Mouse (Mus musculus): ENCODE data around the gene Dll1.

Gene Dll1

DNA sequence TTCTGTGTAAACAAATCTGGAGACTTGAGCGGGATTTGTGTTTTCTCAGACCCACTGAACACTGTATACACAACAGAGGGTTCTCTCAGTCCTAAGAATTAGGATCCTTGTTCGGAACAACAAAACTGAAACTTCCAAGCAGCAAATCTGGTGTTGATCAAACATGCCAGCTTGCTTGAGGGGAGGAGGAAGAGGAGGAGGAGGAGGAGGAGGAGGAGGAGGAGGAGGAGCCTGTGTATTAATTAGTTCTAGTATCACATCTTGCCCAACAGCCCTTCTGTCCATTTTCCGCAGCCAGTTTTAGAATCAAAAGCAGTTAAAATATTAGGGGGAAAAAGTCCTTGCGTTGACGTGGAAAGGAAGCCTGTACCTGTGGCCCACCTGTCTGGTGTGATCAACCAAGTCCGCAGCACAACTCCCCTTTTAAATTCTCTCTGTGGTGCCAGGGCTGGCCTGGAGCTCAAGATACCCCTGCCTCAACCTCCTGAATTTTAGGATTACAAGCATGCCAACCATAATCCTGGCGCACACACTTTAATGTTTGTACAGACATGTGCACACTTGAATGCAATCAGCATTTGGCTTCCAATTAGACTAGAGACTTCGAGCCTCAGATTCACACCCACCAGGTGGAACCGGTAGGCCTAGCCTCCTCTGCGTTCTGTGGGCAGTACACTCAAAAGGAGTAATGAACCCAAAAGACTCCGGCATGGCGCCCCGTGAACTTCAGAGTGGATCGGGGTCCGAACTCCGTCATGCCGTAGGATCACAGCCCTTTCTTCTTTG lies 3.3 kb upstream of the Dll1 start:
- DNase-seq (ENCODE audit: extremely low read depth, low read depth): no peak

DNA sequence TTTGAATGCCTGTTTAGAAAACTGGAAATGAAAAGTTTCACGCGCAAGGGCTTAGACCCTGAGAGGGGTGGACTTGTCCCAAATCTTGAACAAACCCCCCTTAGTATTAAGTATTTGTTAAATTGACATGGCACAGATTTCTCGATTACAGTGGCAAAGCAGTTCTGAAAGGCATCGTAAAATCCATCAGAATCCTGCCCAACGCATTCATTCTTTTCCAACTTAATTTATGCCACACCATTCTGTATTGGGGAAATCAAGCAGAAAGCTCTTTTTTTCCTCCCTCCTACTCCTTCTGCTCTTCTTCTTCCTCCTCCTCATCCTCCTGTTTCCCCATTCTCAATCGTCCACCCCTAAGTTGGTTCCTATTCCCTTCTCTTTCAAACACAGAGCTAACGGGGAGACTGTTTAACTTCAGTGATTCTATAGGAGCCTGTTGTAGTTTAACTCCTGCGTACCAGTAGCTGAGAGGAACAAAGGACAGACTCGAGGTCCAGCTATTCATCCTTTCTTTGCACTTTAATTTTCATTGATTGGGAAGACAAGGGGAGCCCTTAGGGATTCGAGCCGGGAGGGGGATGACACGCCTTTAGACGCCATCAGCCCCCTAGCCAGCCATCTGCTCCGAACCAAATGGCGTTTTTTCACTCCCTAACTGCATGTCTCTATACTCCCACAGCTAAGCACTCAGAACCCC lies 1.9 kb upstream of the Dll1 start:
- no peak for DNase-seq (ENCODE audit: extremely low read depth, low read depth)

DNA sequence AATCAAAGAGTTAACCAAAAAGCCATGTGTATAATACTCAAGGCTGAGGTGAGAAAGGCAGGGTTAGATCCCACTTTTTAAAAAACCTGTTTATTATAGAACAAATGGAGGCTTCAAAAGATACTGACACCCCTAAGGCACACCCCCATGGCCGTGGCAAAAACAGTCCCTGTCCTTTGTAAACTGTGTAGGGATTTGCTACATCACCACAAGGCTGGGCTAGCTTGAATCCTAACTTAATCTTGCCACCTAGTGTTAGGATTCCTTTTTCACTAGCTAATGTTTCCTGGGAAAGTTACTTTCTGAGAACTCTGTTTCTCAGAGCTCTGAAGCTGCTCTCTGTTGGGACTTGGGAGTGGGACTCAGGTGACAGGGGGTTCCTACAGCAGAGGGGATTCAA lies 1.2 kb upstream of the Dll1 start:
- no peak for DNase-seq (ENCODE audit: extremely low read depth, low read depth)

DNA sequence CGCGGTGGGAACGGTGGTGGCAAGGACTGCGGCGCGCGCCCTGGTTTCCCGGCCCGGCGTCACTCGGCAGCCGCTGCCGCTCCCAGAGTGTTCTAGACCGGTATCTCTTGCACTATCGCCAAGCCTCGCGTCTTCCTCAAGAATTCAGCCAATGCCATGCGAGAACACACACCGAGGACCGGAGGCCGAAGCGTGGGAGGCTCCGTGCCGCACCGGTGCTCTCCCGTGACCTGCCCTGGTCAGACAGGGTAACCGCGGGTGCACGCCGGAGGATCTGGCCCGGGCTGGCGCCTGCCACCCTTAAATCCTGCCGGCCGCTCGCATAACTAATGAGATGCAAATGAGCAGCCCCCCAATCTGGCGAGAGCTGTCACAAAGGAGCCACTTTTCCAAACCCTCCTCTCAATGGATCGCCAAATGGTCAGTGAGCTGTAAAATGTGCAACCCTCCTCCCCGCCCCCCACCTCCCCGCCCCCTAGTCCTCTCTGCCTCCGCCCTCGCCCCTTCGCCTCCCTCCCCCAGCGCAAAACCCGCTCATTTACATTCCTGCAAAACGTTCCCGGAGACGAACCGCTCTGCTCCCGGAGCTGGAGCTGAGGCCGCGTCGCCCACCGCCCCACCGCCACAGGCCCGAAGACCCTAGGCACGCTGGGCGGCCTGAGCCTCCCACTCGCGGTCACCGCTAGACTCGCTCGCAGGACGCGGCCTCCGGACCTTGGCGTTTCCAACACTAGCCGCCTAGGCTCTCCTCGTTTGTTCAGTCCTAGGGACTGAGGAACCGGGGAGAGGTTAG lies 775 bp downstream of the Dll1 start:
- DNase-seq (ENCODE audit: extremely low read depth, low read depth): no peak

DNA sequence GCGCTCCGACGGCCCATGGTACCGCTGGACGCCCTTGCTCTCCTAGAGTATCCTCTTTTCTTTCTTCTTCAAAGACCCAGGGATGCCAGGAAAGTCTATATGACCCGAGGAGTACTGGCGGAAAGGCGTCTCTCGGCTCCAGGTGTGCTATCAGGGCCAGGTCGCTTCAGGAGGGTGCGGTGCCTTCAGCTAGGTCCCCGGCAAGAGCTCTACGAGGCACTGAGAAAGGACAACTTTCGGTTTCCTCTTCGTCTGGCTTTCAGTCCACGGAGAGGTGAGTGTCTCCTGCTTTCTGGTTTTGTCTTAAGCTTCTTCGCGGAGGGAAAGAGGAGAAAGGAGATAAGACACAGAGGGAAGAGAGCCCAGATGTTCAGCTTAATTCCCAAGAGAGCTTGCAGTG lies 1.4 kb downstream of the Dll1 start:
- DNase-seq (ENCODE audit: extremely low read depth, low read depth): no peak

DNA sequence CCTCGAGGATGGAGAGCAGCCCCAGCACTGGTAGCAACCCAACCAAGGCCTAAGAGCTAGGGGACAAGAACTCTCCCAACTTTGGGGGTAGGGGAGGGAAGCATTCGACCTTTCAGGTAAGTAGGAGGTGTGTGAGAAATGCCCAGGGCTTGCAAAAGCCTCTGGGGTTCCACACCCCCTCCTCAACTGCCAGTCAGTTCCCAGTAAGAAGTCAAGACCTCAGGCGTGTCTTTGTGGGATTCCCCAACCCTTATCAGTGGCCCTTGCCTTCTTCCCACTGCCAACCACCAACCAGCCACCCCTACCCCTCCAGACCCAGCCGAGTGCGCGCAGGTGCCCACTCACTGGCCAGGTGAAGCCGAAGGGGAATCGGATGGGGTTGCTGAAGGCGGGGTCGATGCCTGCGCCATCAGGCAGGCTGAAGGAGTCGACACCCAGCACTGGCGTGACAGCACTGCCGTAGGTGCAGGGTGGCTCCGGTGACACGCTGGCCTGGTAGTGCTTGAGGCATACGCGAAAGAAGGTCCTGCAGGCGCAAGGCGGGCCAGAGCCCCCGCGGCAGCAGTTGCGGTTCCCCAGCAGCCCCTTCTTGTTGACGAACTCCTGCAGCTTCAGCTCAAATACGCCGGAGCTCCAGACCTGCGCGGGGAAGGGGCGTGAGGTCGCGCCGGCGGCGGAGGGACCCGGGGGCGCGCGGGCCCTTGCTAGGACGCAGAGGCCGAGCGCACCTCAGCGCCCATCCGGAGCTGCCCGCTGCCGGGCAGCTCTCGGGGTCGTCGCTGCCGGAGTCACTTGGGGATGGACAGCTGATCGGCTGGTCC lies 2.1 kb downstream of the Dll1 start:
- no peak for DNase-seq (ENCODE audit: extremely low read depth, low read depth)

DNA sequence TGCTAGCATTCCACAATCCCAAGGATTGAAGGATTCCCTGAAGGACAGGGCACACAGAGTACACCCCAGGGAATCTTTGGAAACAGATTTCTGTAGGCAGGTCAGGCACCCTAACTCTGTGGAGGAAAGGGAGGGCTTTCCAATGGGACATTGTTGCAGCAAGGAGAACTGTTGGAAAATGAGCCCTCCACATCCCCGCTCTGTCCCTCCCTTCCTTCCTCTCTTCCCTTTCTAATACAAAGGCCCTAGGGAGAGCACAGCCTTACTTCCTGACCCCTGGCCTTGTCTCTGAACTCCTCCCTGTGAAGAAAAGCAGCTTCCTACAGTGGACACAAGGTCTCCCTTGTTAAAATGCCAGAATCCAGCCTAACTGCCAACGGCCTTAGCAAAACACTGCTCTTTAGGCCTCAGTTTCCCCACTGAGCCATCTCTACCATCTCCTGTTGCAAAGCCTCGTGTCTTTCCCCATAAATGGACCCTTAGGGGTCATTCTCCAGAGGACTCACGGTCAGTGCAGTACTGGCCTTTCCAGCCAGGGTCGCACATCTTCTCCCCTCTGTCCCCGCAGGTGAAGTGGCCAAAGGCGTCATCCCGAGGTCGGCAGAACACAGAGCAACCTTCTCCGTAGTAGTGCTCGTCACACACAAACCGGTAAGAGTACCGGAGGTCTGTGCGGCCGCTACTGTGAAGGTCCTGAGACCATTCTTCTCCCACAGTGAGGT lies 3.6 kb downstream of the Dll1 start:
- DNase-seq (ENCODE audit: extremely low read depth, low read depth): no peak

DNA sequence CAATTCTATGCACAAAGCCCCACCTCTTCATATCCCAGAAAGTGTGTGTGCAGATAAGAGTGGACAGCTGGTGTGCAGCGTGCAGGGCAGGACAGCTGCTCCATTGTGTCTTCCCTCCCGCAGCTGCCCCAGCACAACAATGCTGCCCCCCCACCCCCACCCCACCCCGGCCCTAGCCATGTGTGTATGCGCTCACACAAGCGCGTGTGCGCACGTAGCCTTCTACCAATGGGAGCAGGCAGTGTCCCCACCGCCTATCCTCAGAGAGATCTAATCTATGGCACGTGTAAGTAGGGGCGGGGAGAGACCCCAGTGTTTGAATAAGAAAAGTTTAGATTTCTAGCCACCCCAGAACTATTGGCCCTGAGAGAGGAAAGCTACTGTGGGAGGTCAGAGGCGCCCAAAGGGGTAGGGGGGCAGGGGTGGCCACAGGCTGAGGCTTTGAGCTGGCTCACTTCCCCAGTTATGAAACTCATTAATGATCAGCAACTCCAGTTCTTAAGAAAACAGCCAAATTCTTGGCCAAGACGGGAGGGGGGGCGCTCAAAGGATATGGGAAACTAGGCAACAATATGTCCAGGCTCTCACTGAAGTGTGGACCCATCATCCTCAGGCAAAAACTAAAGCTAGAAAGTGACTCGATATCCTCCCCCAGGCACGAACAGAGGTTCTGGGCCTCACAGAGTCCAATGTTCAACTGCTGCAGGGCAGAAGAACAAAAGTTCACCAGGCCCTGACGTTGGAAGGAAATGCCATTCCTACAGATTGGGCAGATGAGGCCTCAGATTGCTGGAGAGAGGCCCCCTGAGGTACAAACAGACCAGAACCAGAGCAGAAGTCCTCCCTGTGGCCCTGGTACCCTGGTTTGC lies 4.5 kb downstream of the Dll1 start:
- DNase-seq (ENCODE audit: extremely low read depth, low read depth): no peak

DNA sequence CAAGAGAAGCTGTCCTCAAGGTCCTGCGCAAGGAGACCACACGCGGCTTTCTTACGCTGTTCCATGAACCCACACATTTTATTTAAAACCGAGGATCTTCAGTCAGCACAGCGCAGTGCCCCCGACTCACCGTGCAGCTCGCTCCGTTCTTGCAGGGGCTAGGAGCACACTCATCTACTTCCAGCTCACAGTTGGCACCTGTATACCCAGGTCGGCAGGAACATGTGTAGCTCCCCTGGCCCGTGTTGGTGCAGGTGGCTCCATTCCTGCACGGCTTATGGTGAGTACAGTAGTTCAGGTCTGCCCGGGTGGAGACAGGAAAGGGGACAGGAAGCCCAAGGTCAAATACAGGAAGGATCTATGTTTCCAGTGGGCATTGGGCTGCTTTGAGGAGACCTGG lies 6.3 kb downstream of the Dll1 start:
- DNase-seq (ENCODE audit: extremely low read depth, low read depth): no peak

DNA sequence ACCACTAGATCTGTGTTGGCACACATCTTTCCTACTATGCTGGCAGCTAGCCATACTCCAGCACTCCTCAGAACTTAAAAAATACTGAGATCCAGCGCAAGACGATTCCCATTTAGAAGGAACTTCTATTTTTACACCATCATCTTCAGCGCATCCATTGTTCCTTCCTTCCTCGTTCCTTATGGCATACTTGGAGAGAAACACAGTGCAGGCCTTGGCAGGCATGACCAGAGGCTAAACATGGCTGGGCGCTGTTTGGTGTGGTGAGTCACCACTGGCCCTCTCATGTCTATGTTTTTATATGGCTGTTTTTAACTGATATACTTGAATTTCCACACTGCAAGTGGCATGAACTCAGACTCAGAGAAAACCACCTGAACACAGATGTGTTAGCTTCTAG lies 11.0 kb downstream of the Dll1 start:
- no peak for DNase-seq (ENCODE audit: extremely low read depth, low read depth)

DNA sequence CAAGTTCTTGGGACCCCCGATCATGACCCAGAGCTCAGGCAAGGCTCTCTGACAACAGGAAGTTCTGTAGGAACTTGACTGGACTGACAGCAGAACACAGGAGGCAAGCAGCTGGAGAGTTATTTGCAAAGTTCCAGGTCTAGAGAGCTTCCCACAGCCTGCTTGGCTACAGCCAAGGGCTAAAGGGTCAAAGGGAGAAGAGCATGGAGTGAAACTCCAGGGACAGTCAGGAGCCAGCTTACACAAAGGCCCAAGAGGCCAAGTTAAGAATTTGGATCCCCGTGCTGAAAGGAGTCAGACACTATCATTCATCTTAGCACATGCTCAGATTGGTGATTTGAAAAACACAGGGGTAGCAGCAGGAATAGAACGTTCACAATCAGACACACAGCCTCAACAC lies 13.0 kb downstream of the Dll1 start:
- DNase-seq (ENCODE audit: extremely low read depth, low read depth): no peak

DNA sequence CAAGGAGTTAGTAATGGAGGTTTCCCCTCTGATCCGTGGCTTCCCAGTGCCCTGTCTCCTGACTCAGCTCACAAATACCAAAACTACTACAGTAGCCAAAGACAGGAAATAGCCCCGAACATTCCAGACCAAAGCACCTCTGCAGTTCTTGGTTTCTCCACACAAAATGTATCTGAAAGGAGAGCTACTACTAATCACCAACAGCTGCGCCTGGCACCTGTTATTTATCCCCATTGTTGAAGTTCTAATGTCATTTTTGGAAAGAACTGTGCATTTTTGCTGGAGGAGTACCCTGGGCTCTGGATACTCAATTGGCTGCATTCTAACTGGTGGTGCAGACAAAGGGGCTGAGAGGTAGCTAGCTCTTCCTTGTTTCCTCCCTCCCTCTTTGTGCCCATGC lies 19.6 kb downstream of the Dll1 start:
- no peak for DNase-seq (ENCODE audit: extremely low read depth, low read depth)

DNA sequence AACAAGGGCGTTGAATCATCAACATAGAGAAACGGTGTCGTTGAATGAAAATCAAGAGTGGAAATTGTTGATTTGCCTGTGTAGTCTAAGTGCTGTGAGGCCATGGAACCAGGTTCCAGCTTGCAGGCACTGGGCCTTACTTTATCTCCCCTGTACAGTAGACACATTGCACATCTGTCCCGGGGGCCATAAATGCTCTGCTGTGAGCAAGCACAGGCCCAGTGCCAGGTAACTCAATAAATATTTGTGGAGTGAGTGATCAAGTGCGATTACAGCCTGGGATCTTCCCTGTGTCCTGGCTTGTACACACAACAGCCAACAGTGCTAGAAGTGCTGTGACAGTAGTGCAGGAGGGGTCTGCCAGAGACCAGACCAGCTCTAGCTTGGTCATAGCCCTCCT lies 20.1 kb downstream of the Dll1 start:
- no peak for DNase-seq (ENCODE audit: extremely low read depth, low read depth)

DNA sequence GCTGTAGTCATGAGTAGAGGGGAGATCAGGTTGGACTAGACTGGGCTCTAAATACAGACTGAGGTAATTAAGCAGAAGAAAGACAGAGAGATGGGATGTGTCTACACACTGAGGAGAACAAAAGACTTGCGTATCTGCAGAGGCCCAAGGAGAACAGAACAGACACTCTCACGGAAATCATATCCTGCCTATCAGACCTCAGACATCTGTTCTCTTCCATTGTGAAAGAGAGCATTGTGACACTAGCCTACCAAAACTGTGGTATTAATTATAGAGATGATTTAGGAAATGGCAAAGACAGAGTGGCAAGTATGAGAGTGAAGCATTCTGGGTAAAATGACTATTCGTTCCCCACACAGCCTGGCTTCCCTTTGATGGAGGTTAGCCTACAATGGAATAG lies 21.6 kb downstream of the Dll1 start:
- no peak for DNase-seq (ENCODE audit: extremely low read depth, low read depth)

DNA sequence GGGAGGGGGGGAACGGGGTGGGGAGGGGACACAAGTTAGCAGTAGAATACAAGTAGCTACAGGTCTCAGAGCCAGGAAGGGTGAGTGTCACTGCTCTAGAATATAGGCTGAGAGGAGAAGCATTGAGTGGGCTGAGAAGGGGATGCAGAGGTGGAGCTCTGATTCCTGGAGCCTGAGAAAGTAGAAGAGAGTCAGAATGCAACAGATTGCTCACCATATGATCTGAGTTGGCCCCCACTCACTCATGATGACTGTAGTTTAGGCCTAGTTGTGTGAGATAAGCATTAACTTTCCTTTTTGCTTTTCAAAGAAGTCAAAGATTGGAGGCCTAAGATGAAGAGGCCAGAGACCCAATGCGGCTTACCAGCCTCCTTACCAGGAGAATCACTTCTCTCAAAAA lies 22.7 kb downstream of the Dll1 start:
- no peak for DNase-seq (ENCODE audit: extremely low read depth, low read depth)

DNA sequence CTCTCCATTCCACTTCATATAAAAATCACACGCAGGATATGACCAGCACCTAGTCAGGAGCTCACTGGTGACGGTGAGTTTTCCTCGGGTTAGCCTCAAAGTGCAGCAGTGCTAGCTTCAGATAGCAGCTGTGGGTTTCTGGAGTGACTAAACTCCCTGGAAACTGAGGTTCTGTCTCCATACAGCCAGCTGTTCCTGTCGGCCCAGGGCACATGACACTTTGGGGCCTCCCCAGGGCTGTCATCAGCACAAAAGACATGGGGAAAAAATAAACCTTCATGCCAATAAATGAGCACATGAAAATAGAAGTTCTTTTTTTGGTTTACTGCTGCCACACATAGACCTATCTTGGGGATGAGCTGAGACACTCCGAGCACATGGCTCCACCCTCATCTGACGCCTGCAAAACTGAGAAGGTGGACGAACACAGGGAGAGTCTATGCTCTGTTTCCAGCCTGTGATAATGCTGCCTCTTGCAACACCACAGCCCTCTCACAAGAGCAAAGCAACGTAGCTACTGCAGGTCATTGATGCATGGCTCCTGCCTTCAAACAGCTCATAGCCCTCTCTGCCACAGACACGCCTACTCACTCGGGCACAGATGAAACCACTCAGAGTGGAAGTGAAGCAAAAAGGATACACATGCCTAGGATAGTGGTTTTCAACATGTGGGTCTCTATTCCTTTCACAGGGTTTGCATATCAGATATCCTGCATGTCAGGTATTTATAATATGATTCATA lies 23.6 kb downstream of the Dll1 start:
- DNase-seq (ENCODE audit: extremely low read depth, low read depth): no peak

DNA sequence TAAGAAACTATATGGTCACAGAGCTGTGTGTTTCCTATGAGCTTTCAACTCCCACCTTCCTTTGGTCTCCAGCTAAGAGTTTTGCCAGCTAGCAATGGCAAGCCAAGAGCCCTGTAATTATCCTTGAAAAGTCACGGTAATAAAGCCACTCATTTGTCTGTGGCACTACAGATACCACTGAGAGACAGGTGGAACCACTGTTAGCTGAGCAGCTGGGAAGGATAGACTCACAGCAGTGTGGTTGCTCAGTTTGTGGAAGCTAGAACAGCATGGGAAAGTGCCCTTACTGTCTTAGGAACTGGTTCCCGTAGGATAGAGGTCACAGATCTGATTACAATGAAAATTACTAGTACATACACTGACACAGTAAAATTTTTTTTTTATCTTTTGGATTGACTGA lies 26.5 kb downstream of the Dll1 start:
- DNase-seq (ENCODE audit: extremely low read depth, low read depth): no peak

DNA sequence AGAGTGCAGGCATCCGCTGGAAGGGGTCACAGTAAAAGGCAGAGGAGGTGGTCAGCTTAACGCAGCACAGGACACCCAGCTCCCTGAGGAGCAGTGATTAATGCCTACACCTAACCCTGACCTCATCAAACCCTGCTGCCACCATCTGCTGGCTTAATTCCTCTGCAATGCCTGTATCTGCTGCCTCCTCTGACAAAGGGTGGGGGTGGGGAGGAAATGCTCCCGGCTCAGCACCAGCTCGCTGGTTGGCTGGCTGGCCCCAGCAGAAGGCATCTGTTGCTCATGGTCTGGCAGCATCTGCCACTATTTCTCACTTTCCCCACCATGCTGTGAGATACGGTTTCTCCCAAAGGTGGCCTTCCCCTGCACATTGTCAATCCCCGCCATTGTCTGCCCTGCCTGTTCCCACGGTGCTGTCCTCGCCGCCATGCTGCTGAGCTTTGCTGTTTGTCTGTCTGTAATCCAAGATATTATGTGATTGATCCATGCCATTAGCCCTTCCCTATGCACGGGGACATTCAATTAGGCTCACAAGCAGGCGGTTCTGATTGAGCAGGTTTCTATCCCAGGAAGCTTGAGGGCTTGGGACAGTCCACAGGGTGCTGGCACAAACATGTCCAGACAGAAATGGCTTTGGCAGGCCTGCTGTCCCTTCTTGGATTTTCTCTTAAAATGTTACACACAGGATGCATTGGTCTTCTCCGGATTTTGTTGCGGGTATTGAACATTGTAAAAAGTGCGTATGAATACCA lies 33.4 kb downstream of the Dll1 start:
- no peak for DNase-seq (ENCODE audit: extremely low read depth, low read depth)
